Mouse (Mus musculus) megakaryocyte, adult 5-6 weeks (primary cell): ENCODE results near the gene Lca5l. TPM values are rescaled to one million over a fixed set of nuclear protein-coding genes. Genes with fewer than 3 reads are reported as not detected.
A peak's percentile ranks its signal among the peaks of the same experiment; 100 is the strongest.

Source experiments
- ATAC-seq: 2 replicates; pipeline ENCODE4 v1.8.0; 2016; ENCODE audit warnings: mild to moderate bottlenecking, inconsistent platforms; ENCODE audit not compliant: poor library complexity, severe bottlenecking
- total RNA-seq, 2 experiments: library from RNA; stranded (forward) in 1 of 2; stranded (reverse) in 1 of 2; fragments of 153-499, 151-499 nt in 1 of 2; fragments of 221-1000, 200-1000 nt in 1 of 2; gene quantifications; 2 replicates each; pipeline versions ENCODE4 v1.2.3 to v1.2.4; 2015 to 2017

Gene Lca5l
- total RNA-seq (2015) (not detected in 2 replicates), total RNA-seq (2017) (0.12 and 0.15 TPM in 2 replicates)

DNA sequence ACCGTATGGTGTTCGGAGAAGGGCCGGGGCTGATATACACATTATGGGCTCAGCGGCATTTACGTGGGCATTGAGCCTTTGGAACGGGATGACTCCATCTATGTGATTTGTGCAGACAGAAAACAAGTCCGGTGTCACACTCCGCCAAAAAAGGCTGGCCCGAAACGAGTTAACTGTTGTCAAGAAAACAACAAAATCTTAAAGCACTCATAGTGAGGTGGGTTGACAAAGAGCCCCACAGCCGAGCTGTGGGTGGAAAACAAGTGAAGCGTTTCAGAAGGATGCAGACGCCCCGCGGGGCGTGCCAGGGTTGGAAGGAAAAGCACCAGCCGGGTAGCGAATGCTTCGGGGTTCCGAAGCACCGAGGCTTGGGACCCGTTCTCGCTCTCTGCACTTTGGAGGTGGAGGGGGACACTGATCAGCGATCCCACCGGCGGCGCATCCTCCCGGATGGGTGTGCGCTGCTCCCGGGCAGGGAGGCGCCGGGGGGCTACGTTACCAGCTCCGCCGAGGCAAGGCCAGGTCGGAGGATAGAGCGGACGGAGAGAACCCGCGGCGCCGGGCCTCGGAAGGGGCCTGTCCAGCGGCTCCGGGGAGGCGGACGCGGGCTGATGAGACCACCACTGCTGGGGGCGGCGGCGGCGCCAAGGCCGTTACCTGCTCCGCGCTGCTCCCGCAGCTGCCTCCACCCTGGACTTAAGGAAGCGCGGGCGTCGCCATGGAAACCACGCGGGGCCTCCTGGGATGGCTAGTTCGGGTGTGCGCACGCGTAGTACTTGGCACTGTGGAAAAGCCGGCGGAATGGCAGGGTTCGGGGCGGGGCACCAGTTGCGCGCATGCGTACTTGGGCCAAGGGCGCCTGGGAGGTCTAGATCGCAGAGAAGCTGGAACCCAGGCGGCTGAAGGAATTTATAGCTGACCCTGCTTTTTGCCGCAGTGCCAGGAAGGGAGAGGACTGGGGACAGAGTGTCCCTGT is at the start of gene Lca5l:
TSS of gene Lca5l (minus strand) at position 741 of the 976 bp plus-strand sequence.
- peak; percentile 95 for ATAC-seq

- ATAC-seq, result no peak
These were observed 43.4 kb upstream of the Lca5l start, which contains the start of gene B3galt5 for GRCm38 (mm10) chr16:96235366-96235970. TSS of gene B3galt5 (plus strand) at chr16:96235801.

DNA sequence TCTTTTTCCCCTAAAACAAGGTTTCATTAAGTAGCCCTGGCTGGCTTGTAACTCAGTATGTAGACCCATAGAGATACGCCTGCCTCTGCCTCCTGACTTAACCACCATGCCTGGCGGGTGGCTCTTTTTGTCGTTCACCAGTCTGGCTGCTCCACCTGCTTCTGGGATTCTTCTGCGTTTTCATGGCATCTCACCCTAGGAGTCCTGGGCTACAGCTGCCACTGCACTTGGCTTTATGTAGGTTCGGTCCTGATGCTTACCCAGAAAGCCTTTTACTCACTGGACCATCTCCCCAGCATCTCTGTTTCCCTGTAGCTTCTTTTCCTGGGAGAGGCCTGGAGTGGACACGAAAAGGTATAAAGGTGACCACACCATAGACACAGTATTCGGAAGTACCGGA is 41.9 kb upstream of the Lca5l start:
- no peak for ATAC-seq

GRCm38 (mm10) chr16:96231974-96232373 is 39.9 kb upstream of the Lca5l start:
- ATAC-seq, result no peak

- no peak for ATAC-seq
These were observed 39.2 kb upstream of the Lca5l start for GRCm38 (mm10) chr16:96231251-96231650.

GRCm38 (mm10) chr16:96230411-96230810 is 38.3 kb upstream of the Lca5l start:
- ATAC-seq, result peak; percentile 87

- ATAC-seq, result no peak
These were observed 37.0 kb upstream of the Lca5l start for GRCm38 (mm10) chr16:96229044-96229555.

GRCm38 (mm10) chr16:96228438-96228837 is 36.4 kb upstream of the Lca5l start:
- ATAC-seq, result no peak

DNA sequence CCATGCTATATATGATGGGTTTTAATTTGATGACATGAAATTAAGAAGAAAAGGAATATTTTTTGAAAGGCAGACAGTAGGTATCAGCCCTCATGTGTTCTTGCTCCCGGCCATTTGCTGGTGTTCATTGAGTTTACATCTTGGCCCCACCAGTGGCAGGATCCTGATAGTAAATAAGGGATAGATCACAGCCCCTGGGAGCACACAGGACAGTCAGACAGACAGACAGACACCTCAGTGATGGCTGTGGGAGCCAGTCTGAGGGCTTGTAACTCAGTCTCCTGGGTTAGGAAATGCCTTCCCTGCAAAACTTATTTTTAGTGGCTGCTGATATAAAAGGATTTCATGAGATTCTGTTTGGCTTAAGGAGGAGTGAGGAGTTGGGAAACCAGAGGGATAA is 30.4 kb upstream of the Lca5l start:
- no peak for ATAC-seq

DNA sequence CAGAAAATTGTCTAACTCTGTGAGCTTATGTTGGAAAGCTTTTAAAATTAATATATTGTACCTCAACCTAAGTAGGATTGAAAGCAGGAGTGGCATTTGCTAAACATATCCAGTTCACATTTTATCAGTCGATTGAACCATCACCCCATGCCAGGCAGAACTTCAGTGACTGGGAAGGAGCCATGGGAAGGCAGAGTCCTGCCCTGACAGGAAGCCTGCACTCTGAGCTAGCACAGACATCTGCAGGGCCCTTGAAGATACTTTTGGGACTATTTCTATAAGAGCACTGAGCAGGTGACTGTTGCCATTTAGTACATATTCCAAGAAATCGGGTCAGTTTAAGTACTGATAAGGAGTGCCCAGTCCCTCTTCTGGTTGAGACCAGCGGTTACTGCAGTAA is 29.9 kb upstream of the Lca5l start:
- ATAC-seq, result no peak

GRCm38 (mm10) chr16:96221491-96221890 is 29.4 kb upstream of the Lca5l start:
- ATAC-seq, result no peak

DNA sequence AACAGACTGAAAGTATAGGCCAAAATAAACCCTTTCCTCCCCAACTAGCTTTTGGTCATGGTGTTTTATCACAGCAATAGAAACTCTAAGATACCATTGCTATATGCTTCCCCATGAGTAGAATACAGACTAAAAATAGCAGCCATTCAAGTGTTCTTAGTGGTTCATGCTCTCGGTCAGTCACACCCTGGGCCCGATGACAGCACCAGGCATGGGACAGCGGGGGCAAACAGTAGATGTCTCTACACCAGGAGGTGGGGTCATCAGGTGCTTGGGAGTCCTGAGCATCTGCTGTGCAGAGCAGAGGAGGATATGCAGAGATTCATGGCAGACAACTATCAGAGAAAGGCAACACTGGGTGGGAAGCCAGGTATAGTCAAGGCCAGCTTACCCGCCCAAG is 21.0 kb upstream of the Lca5l start:
- no peak for ATAC-seq

DNA sequence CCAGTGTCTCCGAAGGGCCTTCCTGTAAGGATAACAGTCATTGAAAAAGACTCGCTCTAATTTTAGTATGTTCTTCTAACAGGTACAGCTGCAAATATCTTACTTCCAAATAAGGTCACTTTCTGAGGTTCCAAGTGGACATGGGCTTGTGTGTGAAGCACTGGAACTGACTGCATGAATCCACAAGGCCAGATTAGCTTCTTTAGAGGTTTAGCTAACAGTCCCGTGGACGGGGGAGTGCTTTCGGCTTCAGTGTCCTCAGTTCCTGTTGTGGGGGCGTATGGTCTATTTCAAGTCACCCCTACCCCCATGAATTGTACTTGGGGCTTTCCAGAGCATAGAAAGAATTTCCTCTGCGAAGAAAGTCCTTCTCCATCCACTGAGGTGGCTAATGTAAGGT is 18.8 kb upstream of the Lca5l start:
- ATAC-seq, result no peak

GRCm38 (mm10) chr16:96209789-96210188 is 17.7 kb upstream of the Lca5l start:
- no peak for ATAC-seq

GRCm38 (mm10) chr16:96201485-96202232 is 9.6 kb upstream of the Lca5l start:
- no peak for ATAC-seq

DNA sequence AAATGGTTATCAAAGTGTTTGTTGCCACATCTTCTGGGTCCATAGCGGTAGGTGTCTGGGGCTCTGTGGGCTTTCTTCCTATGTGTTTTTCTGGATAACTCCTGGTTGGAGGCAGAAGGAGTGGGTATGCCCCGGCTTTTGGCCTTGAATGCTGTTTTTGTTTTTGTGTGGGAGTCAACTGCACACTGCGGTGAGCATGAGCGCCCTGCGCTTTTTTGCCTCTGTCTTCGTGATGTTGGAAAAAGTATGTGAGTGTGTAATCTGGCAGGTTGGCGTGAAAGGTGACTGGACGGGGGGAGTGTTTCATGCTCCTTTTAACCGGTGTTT is 8.6 kb upstream of the Lca5l start:
- no peak for ATAC-seq

DNA sequence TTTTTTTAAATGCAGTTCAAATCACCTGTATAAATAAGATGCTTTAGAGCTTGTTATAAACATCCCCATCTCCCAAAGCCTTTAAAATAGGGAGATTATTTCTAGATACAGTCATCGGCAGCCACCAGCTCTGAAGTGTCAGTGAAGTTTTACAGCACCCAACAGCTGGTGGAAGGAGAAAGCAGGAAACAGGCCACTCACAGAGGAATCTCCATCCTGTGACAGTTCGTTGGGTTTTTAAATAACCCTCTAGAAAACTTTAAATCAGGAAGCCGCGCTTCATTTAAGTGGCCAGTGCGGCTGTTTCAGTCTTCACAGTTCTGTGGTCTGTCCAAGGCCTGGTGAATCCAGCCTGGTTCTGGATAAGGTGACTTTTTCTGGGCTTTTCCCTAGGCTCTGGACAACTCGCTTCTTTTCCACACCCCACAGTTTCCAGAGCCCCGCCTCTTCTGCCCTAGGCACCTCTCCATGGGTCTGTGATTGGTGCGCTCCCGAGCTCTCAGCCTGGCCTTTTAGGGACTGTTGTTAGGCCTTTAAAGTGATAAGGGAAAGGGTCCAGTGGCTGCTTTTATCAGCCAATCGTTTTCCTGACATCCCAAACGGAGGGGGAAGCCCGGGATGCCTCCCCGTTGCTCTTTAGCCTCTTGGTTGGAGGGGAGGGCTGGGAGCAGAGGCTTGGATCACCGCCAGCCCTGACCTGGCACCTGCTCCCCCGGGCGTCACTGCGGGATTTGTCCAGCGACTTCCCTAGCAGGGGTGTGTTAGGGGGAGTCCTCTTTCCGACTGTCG is 8.0 kb upstream of the Lca5l start, which contains the start of gene Sh3bgr:
TSS of gene Sh3bgr (plus strand) at position 538 of the 789 bp plus-strand sequence.
- no peak for ATAC-seq

DNA sequence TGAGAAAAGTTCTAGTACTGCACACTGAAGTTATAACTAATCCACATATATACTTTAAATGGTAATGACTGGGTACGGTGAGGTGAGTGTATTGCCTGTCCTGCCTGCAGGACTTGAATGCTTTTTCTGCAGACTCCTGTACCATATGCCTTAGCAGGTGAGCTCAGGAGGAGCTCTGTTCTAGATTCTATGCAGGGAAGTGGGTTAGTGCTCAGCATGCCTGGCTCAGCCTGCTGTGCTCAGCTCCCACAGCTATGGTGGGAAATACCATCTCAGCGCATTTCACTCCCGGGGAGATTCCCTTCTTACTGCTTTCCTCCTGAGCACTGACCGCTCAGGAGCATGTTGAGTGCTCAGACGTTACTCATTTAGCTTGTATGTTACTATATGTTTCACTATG is 4.5 kb downstream of the Lca5l start:
- no peak for ATAC-seq

DNA sequence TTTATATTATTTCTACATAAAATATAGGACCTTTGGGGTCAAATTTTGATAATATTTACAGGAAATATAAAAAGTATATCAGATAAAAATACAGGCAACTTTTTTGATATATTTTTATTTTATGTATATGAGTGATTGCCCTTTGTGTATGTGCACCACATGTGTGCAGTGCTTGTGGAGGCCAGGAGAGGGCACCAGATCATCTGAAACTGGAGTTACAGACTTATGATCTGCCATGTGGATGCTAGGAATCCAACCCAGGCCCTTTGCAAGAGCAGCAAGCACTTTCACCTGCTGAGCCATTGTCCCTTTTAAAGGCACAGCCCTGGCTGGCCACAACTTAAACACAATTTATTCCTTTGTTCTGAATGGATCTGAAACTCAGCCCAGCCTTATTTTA is 12.9 kb downstream of the Lca5l start:
- ATAC-seq, result no peak

DNA sequence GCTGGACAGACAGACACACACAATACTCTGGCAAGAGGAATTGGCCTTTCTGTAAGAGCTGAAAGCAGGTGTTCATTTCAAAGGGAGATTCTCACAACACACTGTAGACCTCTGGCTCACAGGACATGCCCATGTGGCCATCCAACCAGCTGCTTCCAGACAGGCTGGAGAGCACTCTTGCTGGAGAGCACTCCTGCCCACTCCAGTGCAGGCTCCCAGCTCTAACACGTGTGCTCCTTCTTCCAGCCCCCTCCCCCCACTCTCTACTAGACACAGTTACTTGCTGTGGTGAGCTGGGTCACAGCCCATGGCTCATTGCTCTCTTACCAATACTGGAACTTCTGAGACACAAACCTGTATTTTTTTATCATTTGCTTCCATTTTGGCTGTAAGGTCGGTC is 16.7 kb downstream of the Lca5l start:
- no peak for ATAC-seq
